Mouse (Mus musculus): ENCODE measurements around the gene Tmem160.

Tmem160 gene

GRCm38 (mm10) chr7:16435088-16435487, 17.5 kb upstream of the Tmem160 start:
- DNase-seq (ENCODE audit: extremely low spot score, low spot score), result no peak

GRCm38 (mm10) chr7:16441241-16441640, 11.3 kb upstream of the Tmem160 start:
- DNase-seq (ENCODE audit: extremely low spot score, low spot score), result no peak

- DNase-seq (ENCODE audit: extremely low spot score, low spot score), result no peak
Observed at GRCm38 (mm10) chr7:16451656-16452055, 923 bp upstream of the Tmem160 start.

- DNase-seq (ENCODE audit: extremely low spot score, low spot score), result peak; percentile 77
Observed at GRCm38 (mm10) chr7:16453118-16453711, 636 bp downstream of the Tmem160 start.

GRCm38 (mm10) chr7:16455016-16455415, 2.4 kb downstream of the Tmem160 start:
- no peak for DNase-seq (ENCODE audit: extremely low spot score, low spot score)

GRCm38 (mm10) chr7:16456289-16456688, 3.7 kb downstream of the Tmem160 start:
- no peak for DNase-seq (ENCODE audit: extremely low spot score, low spot score)

GRCm38 (mm10) chr7:16460566-16460965, 8.0 kb downstream of the Tmem160 start:
- DNase-seq (ENCODE audit: extremely low spot score, low spot score), result no peak

GRCm38 (mm10) chr7:16461151-16461550, 8.6 kb downstream of the Tmem160 start:
- no peak for DNase-seq (ENCODE audit: extremely low spot score, low spot score)

GRCm38 (mm10) chr7:16461705-16462104, 9.1 kb downstream of the Tmem160 start:
- DNase-seq (ENCODE audit: extremely low spot score, low spot score), result no peak

GRCm38 (mm10) chr7:16463214-16463613, 10.6 kb downstream of the Tmem160 start:
- DNase-seq (ENCODE audit: extremely low spot score, low spot score), result peak; percentile 93

- peak; percentile 73 for DNase-seq (ENCODE audit: extremely low spot score, low spot score)
Observed at GRCm38 (mm10) chr7:16465160-16465559, 12.6 kb downstream of the Tmem160 start.

- no peak for DNase-seq (ENCODE audit: extremely low spot score, low spot score)
Observed at GRCm38 (mm10) chr7:16465568-16465967, 13.0 kb downstream of the Tmem160 start.

GRCm38 (mm10) chr7:16466565-16466964, 14.0 kb downstream of the Tmem160 start:
- DNase-seq (ENCODE audit: extremely low spot score, low spot score), result no peak

- DNase-seq (ENCODE audit: extremely low spot score, low spot score), result no peak
Observed at GRCm38 (mm10) chr7:16468115-16468514, 15.5 kb downstream of the Tmem160 start.

GRCm38 (mm10) chr7:16471549-16471948, 19.0 kb downstream of the Tmem160 start:
- DNase-seq (ENCODE audit: extremely low spot score, low spot score), result no peak

- no peak for DNase-seq (ENCODE audit: extremely low spot score, low spot score)
Observed at GRCm38 (mm10) chr7:16472116-16472709, 19.6 kb downstream of the Tmem160 start.

- no peak for DNase-seq (ENCODE audit: extremely low spot score, low spot score)
Observed at GRCm38 (mm10) chr7:16473847-16474246, 21.3 kb downstream of the Tmem160 start.

- DNase-seq (ENCODE audit: extremely low spot score, low spot score), result no peak
Observed at GRCm38 (mm10) chr7:16474445-16474844, 21.9 kb downstream of the Tmem160 start.

GRCm38 (mm10) chr7:16475321-16475720, 22.7 kb downstream of the Tmem160 start:
- no peak for DNase-seq (ENCODE audit: extremely low spot score, low spot score)

GRCm38 (mm10) chr7:16475764-16476599, 23.4 kb downstream of the Tmem160 start:
- no peak for DNase-seq (ENCODE audit: extremely low spot score, low spot score)

GRCm38 (mm10) chr7:16476600-16476989, 24.0 kb downstream of the Tmem160 start:
- no peak for DNase-seq (ENCODE audit: extremely low spot score, low spot score)

- DNase-seq (ENCODE audit: extremely low spot score, low spot score), result no peak
Observed at GRCm38 (mm10) chr7:16477628-16478027, 25.0 kb downstream of the Tmem160 start, which contains the start of gene Npas1. Gene Npas1, minus strand, starts transcription at chr7:16477728.
